Mouse (Mus musculus): ENCODE measurements around the gene Pex16. TPM values are rescaled to one million over a fixed set of nuclear protein-coding genes. Genes with fewer than 3 reads are reported as not detected.

The Pex16 gene
- polyA plus RNA-seq, 1 experiment: 157 TPM

DNA sequence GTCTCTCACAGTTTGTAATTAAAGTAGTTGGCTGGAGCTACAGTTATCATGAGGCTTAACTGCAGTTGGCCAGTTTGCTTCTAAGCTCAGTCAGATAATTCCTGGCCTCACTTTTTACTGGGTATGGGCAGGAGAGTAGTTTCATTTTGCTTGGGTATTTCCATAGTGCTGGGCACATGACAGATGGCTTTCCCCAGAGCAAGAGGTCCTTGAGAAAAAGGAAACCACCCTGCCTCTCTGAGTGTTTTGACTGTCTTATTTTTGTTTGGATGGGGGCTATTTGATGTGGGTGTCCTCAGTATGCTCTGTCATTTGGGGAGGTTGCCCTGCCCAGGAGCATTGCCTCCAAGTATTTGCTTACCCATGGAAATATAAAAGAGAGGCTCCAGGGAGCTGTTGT, 32.1 kb upstream of the Pex16 start:
- Histone ChIP-seq H3K4me1 (ENCODE audit: control insufficient read depth, insufficient read depth, insufficient read length, low read length) (no peaks in the 10 kb centered on the region), H3K36me3 (ENCODE audit: control insufficient read depth, insufficient read depth, low read length) (peaks cover 16% of the 10 kb centered on the region), H3K27me3 (ENCODE audit: control insufficient read depth, insufficient read depth, low read length) (no peaks in the 10 kb centered on the region), H3K27ac (ENCODE audit: insufficient read depth, low read depth, low read length) (no peak overlapping the region), H3K4me3 (ENCODE audit: low read depth, low read length) (no peak overlapping the region)
- TF ChIP-seq POLR2A (IDR thresholded peaks at IDR 0.05; ENCODE audit: low read depth, low read length) (no peak), CTCF (IDR thresholded peaks at IDR 0.05; ENCODE audit: extremely low read depth, insufficient read length, insufficient replicate concordance, low read depth, low read length) (no peak)

GRCm38 (mm10) chr2:92347191-92347590, 27.3 kb upstream of the Pex16 start:
- Histone ChIP-seq H3K4me3 (ENCODE audit: low read depth, low read length) (no peak overlapping the region), H3K27ac (ENCODE audit: insufficient read depth, low read depth, low read length) (no peak overlapping the region), H3K4me1 (ENCODE audit: control insufficient read depth, insufficient read depth, insufficient read length, low read length) (no peaks in the 10 kb centered on the region), H3K27me3 (ENCODE audit: control insufficient read depth, insufficient read depth, low read length) (no peaks in the 10 kb centered on the region), H3K36me3 (ENCODE audit: control insufficient read depth, insufficient read depth, low read length) (peaks cover 25% of the 10 kb centered on the region)
- 87% methylated on average over 2 of the region's 2 CpGs for WGBS
- TF ChIP-seq POLR2A (IDR thresholded peaks at IDR 0.05; ENCODE audit: low read depth, low read length): no peak
- no peak for TF ChIP-seq CTCF (IDR thresholded peaks at IDR 0.05; ENCODE audit: extremely low read depth, insufficient read length, insufficient replicate concordance, low read depth, low read length)

DNA sequence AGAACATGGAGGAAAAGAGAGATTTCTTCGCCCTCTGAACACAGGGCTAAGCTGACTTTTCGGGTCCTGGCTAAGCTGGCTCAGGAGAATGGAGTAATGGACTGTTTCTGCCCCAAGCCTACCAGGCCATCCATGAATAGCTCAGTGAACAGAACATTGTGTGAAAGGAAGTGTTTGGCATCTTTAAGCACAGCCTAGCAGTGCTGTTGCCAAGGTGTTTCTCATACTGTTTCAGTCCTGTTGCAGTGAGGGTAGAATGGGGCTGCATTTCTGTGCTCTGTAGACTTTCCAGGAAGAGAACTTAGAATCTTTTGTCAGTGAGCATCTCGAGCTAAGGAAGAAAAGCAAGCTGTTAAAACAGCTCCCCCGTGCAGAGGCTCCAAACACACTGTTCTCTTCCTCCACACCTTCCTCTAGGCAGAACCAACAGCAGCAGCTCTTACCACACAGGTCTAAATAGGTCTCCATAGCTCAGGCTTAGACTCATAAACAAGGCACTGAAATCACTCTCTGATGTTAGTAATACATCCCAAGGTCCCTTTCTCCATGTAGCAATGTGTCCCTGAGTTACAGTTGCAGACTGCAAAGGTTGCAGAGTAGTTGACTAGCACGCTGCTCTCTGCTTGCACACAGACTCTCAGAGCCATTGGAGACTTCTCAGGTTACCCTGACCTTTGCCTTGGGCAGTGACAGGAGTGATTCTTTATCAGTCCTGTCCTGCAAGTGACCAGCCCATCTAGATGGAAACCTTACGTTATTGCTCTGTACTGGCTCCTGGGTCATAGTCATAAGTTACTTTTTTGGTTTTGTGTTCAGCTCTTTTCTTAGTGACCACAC, 24.7 kb upstream of the Pex16 start:
- Histone ChIP-seq H3K27ac (ENCODE audit: insufficient read depth, low read depth, low read length) (no peak overlapping the region), H3K27me3 (ENCODE audit: control insufficient read depth, insufficient read depth, low read length) (no peaks in the 10 kb centered on the region), H3K4me3 (ENCODE audit: low read depth, low read length) (no peak overlapping the region), H3K4me1 (ENCODE audit: control insufficient read depth, insufficient read depth, insufficient read length, low read length) (no peaks in the 10 kb centered on the region; the same call in 1 of the 2 replicates), H3K36me3 (ENCODE audit: control insufficient read depth, insufficient read depth, low read length) (peaks cover 19% of the 10 kb centered on the region)
- WGBS: 72% methylated on average over 6 of the region's 6 CpGs
- TF ChIP-seq CTCF (IDR thresholded peaks at IDR 0.05; ENCODE audit: extremely low read depth, insufficient read length, insufficient replicate concordance, low read depth, low read length) (no peak), POLR2A (IDR thresholded peaks at IDR 0.05; ENCODE audit: low read depth, low read length) (no peak)

GRCm38 (mm10) chr2:92350686-92351085, 23.8 kb upstream of the Pex16 start:
- H3K36me3 ChIP-seq (ENCODE audit: control insufficient read depth, insufficient read depth, low read length): peaks cover 16% of the 10 kb centered on the region
- no peaks in the 10 kb centered on the region; the same call in 1 of the 2 replicates for H3K4me1 ChIP-seq (ENCODE audit: control insufficient read depth, insufficient read depth, insufficient read length, low read length)
- H3K27me3 ChIP-seq (ENCODE audit: control insufficient read depth, insufficient read depth, low read length): no peaks in the 10 kb centered on the region
- no peak for TF ChIP-seq CTCF (IDR thresholded peaks at IDR 0.05; ENCODE audit: extremely low read depth, insufficient read length, insufficient replicate concordance, low read depth, low read length)
- no peak overlapping the region for H3K4me3 ChIP-seq (ENCODE audit: low read depth, low read length)
- 85% methylated on average over 5 of the region's 5 CpGs for WGBS
- no peak overlapping the region for H3K27ac ChIP-seq (ENCODE audit: insufficient read depth, low read depth, low read length)

GRCm38 (mm10) chr2:92353402-92353801, 21.1 kb upstream of the Pex16 start:
- Histone ChIP-seq H3K4me3 (ENCODE audit: low read depth, low read length) (no peak overlapping the region), H3K36me3 (ENCODE audit: control insufficient read depth, insufficient read depth, low read length) (peaks cover 19% of the 10 kb centered on the region), H3K4me1 (ENCODE audit: control insufficient read depth, insufficient read depth, insufficient read length, low read length) (no peaks in the 10 kb centered on the region; the same call in 1 of the 2 replicates), H3K27ac (ENCODE audit: insufficient read depth, low read depth, low read length) (no peak overlapping the region), H3K27me3 (ENCODE audit: control insufficient read depth, insufficient read depth, low read length) (no peaks in the 10 kb centered on the region)
- TF ChIP-seq POLR2A (IDR thresholded peaks at IDR 0.05; ENCODE audit: low read depth, low read length): no peak
- TF ChIP-seq CTCF (IDR thresholded peaks at IDR 0.05; ENCODE audit: extremely low read depth, insufficient read length, insufficient replicate concordance, low read depth, low read length): no peak
- 83% methylated on average over 5 of the region's 5 CpGs for WGBS

GRCm38 (mm10) chr2:92354224-92354623, 20.3 kb upstream of the Pex16 start:
- Histone ChIP-seq H3K36me3 (ENCODE audit: control insufficient read depth, insufficient read depth, low read length) (peaks cover 20% of the 10 kb centered on the region), H3K27ac (ENCODE audit: insufficient read depth, low read depth, low read length) (no peak overlapping the region), H3K4me3 (ENCODE audit: low read depth, low read length) (no peak overlapping the region), H3K4me1 (ENCODE audit: control insufficient read depth, insufficient read depth, insufficient read length, low read length) (no peaks in the 10 kb centered on the region; the same call in 1 of the 2 replicates), H3K27me3 (ENCODE audit: control insufficient read depth, insufficient read depth, low read length) (no peaks in the 10 kb centered on the region)
- TF ChIP-seq CTCF (IDR thresholded peaks at IDR 0.05; ENCODE audit: extremely low read depth, insufficient read length, insufficient replicate concordance, low read depth, low read length) (no peak), POLR2A (IDR thresholded peaks at IDR 0.05; ENCODE audit: low read depth, low read length) (no peak)
- 32% methylated on average over 6 of the region's 6 CpGs for WGBS

DNA sequence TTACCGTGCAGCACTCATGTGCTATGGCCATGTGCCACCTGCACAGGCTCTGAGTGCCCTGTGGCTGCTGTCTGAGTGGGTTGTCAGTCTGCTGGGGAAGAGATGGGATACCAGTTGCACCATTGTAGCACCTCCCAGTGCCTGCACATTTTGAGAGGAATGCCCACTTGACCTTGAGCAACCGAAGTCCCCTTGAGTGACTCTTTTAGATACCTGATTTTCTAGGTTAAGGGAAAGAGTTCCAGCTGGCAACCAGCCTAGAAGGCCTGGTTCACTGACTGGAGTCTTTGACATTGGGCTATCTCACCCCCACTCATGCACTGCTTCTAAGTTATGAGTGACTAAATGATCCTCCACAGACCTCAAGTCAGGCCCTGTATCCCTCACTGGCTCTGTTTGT, 15.2 kb upstream of the Pex16 start:
- no peaks in the 10 kb centered on the region for H3K27me3 ChIP-seq (ENCODE audit: control insufficient read depth, insufficient read depth, low read length)
- H3K4me1 ChIP-seq (ENCODE audit: control insufficient read depth, insufficient read depth, insufficient read length, low read length): no peaks in the 10 kb centered on the region
- peaks cover 22% of the 10 kb centered on the region for H3K36me3 ChIP-seq (ENCODE audit: control insufficient read depth, insufficient read depth, low read length)
- TF ChIP-seq CTCF (IDR thresholded peaks at IDR 0.05; ENCODE audit: extremely low read depth, insufficient read length, insufficient replicate concordance, low read depth, low read length) (no peak), POLR2A (IDR thresholded peaks at IDR 0.05; ENCODE audit: low read depth, low read length) (no peak)
- H3K4me3 ChIP-seq (ENCODE audit: low read depth, low read length): no peak overlapping the region
- WGBS: 70% methylated on average over 2 of the region's 2 CpGs
- H3K27ac ChIP-seq (ENCODE audit: insufficient read depth, low read depth, low read length): no peak overlapping the region

Data from small intestine, adult 2 months (tissue).